Mouse (Mus musculus) liver, embryonic 18 days (tissue): ENCODE data around the gene Fermt3. TPM values are rescaled to one million over a fixed set of nuclear protein-coding genes. Genes with fewer than 3 reads are reported as not detected.

Experiments
- polyA plus RNA-seq: library from polyadenylated mRNA; depleted of rRNA; stranded (reverse); fragments of >200 nt; gene quantifications from 2 replicates; pipeline ENCODE4 v1.2.3, GENCODE M21; 2012; rRNA removed

Gene Fermt3
- 47.6 and 60.3 TPM in 2 replicates for polyA plus RNA-seq

GRCm38 (mm10) chr19:7019191-7019590, at the start of gene Fermt3:
Gene Fermt3 (minus strand): TSS chr19:7019469.

GRCm38 (mm10) chr19:7056248-7057087, 37.2 kb upstream of the Fermt3 start, which contains the start of gene Macrod1:
Gene Macrod1 (plus strand): TSS chr19:7056810.

GRCm38 (mm10) chr19:7039841-7040636, 20.8 kb upstream of the Fermt3 start, which contains the start of gene Stip1:
Gene Stip1 (minus strand): TSS chr19:7039967.

GRCm38 (mm10) chr19:6996006-6996405, 23.3 kb downstream of the Fermt3 start, which contains the start of the genes Nudt22 and Trpt1:
Gene Nudt22 (minus strand): TSS chr19:6996117.
Gene Trpt1 (plus strand): TSS chr19:6996131.

GRCm38 (mm10) chr19:6992011-6992858, 27.0 kb downstream of the Fermt3 start, which contains the start of gene Dnajc4:
Gene Dnajc4 (minus strand): TSS chr19:6992572.

GRCm38 (mm10) chr19:6987061-6987903, 32.0 kb downstream of the Fermt3 start, which contains the start of gene Vegfb:
Gene Vegfb (minus strand): TSS chr19:6987651.

GRCm38 (mm10) chr19:6980381-6981093, 38.7 kb downstream of the Fermt3 start, which contains the start of gene Fkbp2:
Gene Fkbp2 (minus strand): TSS chr19:6980501.

GRCm38 (mm10) chr19:6975537-6976521, 43.4 kb downstream of the Fermt3 start, which contains the start of gene Plcb3:
Gene Plcb3 (minus strand): TSS chr19:6976470.

GRCm38 (mm10) chr19:6974211-6975205, 44.8 kb downstream of the Fermt3 start, which contains the start of gene Ppp1r14b:
Gene Ppp1r14b (plus strand): TSS chr19:6974968.

Other genes starting within 250 kb of the Fermt3 start
- 3.1 and 3.5 TPM in 2 replicates for gene Rps6ka4, start 178.8 kb downstream of the Fermt3 start, polyA plus RNA-seq
- 6.4 and 6.7 TPM in 2 replicates for gene Ccdc88b, start 161.3 kb downstream of the Fermt3 start, polyA plus RNA-seq
- gene Trmt112, start 109.8 kb downstream of the Fermt3 start, polyA plus RNA-seq: 55.7 and 59.3 TPM in 2 replicates
- 267 and 283 TPM in 2 replicates for gene Prdx5, start 109.4 kb downstream of the Fermt3 start, polyA plus RNA-seq
- gene Esrra, start 97.7 kb downstream of the Fermt3 start, polyA plus RNA-seq: 10.1 and 12.5 TPM in 2 replicates
- gene Catsperz, start 94.1 kb downstream of the Fermt3 start, polyA plus RNA-seq: 0.08 and 0.10 TPM in 2 replicates
- 0.03 TPM in 1 of 2 replicates, not detected in the other for gene Kcnk4, start 85.0 kb downstream of the Fermt3 start, polyA plus RNA-seq
- gene Bad, start 77.6 kb downstream of the Fermt3 start, polyA plus RNA-seq: 22.7 and 23.0 TPM in 2 replicates
- 11.6 and 11.9 TPM in 2 replicates for gene Gpr137, start 77.0 kb downstream of the Fermt3 start, polyA plus RNA-seq
- 40.3 and 42.2 TPM in 2 replicates for gene Ppp1r14b, start 44.5 kb downstream of the Fermt3 start, polyA plus RNA-seq
- 9.5 and 12.1 TPM in 2 replicates for gene Plcb3, start 43.0 kb downstream of the Fermt3 start, polyA plus RNA-seq
- gene Fkbp2, start 39.0 kb downstream of the Fermt3 start, polyA plus RNA-seq: 61.8 and 67.5 TPM in 2 replicates
- 8.7 and 9.8 TPM in 2 replicates for gene Vegfb, start 31.8 kb downstream of the Fermt3 start, polyA plus RNA-seq
- gene Dnajc4, start 26.9 kb downstream of the Fermt3 start, polyA plus RNA-seq: 10.4 and 11.7 TPM in 2 replicates
- 9.5 TPM in 2 replicates for gene Nudt22, start 23.4 kb downstream of the Fermt3 start, polyA plus RNA-seq
- 3.1 and 3.2 TPM in 2 replicates for gene Trpt1, start 23.3 kb downstream of the Fermt3 start, polyA plus RNA-seq
- 57.8 and 59.8 TPM in 2 replicates for gene Stip1, start 20.5 kb upstream of the Fermt3 start, polyA plus RNA-seq
- gene Macrod1, start 37.3 kb upstream of the Fermt3 start, polyA plus RNA-seq: 10.4 and 11.4 TPM in 2 replicates
- gene Flrt1, start 86.3 kb upstream of the Fermt3 start, polyA plus RNA-seq: 0.02 and 0.04 TPM in 2 replicates
- gene Otub1, start 186.8 kb upstream of the Fermt3 start, polyA plus RNA-seq: 35.7 and 36.7 TPM in 2 replicates
- gene Cox8a, start 198.1 kb upstream of the Fermt3 start, polyA plus RNA-seq: 378 and 389 TPM in 2 replicates
- gene Naa40, start 221.7 kb upstream of the Fermt3 start, polyA plus RNA-seq: 12.3 and 13.1 TPM in 2 replicates
- gene Rcor2, start 247.9 kb upstream of the Fermt3 start, polyA plus RNA-seq: 1.9 and 2.0 TPM in 2 replicates